Mouse (Mus musculus) heart, embryonic 11.5 days (tissue): ENCODE data around the gene Slc17a3. TPM values are rescaled to one million over a fixed set of nuclear protein-coding genes. Genes with fewer than 3 reads are reported as not detected.

Experiments
- ATAC-seq: fragments of 200-750 bp; cut with Nextera tagmentation; replicated peaks from 2 replicates; pipeline ENCODE4 v1.8.0; 2017; ENCODE audit warnings: moderate library complexity; ENCODE audit not compliant: insufficient number of reproducible peaks, low FRiP score, low TSS enrichment
- H3K27ac ChIP-seq: fragments of 300-500 bp; sonication (generic); 2 replicates; pipeline ENCODE4 v1.5.1; 2014; ENCODE audit warnings: mild to moderate bottlenecking, low read depth, low read length
- H3K27me3 ChIP-seq: fragments of 300-500 bp; sonication (generic); 2 replicates; pipeline ENCODE4 v1.6.1; 2014; ENCODE audit warnings: mild to moderate bottlenecking, low read length, mixed read lengths; ENCODE audit not compliant: control insufficient read depth, insufficient read depth
- H3K36me3 ChIP-seq: fragments of 300-500 bp; sonication (generic); 2 replicates; pipeline ENCODE4 v1.6.1; 2014; ENCODE audit warnings: mild to moderate bottlenecking, low read length, moderate library complexity, mixed read lengths; ENCODE audit not compliant: control insufficient read depth, insufficient read depth
- H3K4me1 ChIP-seq: fragments of 300-500 bp; sonication (generic); 2 replicates; pipeline ENCODE4 v1.6.1; 2014; ENCODE audit warnings: low read length; ENCODE audit not compliant: control insufficient read depth, insufficient read depth
- H3K4me2 ChIP-seq: fragments of 300-500 bp; sonication (generic); 2 replicates; pipeline ENCODE4 v1.6.1; 2014; ENCODE audit warnings: mild to moderate bottlenecking, moderate library complexity
- H3K4me3 ChIP-seq: fragments of 300-500 bp; sonication (generic); 2 replicates; pipeline ENCODE4 v1.5.1; 2014; ENCODE audit warnings: low read depth, low read length
- H3K9ac ChIP-seq: fragments of 300-500 bp; sonication (generic); 2 replicates; pipeline ENCODE4 v1.6.1; 2014; ENCODE audit warnings: mild to moderate bottlenecking, low read depth, low read length, moderate library complexity
- H3K9me3 ChIP-seq: fragments of 300-500 bp; sonication (generic); replicated peaks from 2 replicates; pipeline ENCODE4 v1.6.1; 2016; ENCODE audit warnings: low read length; ENCODE audit not compliant: control insufficient read depth
- WGBS: fragments of 180-500 bp; shearing (Covaris S2); extraction: QIAGEN DNeasy Blood & Tissue Kit; methylation state at CpG from one replicate; pipeline ENCODE4 v1.1.7; 2014; ENCODE audit not compliant: insufficient replicate concordance; 5-methylcytosine and 5-hydroxymethylcytosine counted together
- polyA plus RNA-seq: library from polyadenylated mRNA; unstranded; fragments of >200 nt; fragmentation: Nextera tagmentation; extraction: Ambion mirVana; gene quantifications from 2 replicates; pipeline ENCODE4 v1.2.1, GENCODE M21; 2014

Gene Slc17a3
- polyA plus RNA-seq, 1 experiment from 2014 or later, result not detected

DNA sequence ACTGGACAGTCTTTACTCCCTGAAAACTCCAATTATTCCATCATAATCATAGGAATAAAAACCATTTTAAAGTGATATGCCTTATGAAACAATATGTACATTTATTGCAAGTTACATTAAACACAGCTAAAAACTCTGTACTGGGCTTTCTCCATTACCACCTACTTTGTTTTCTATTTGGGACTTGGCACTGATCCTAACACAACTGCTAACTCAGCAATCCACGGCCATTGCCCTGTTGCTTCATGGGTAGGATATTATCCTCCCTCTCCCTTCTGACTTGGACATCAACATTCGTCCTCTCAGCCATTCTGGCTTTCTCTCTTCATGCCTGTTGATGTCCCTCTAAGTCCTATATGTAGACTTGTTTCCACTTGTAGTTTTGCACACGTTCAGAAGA, 12.6 kb upstream of the Slc17a3 start:
- 64% methylated on average over 3 of the region's 3 CpGs for WGBS
- Histone ChIP-seq H3K36me3 (no peaks in the 10 kb centered on the region), H3K27ac (no peak overlapping the region), H3K9ac (no peak overlapping the region), H3K27me3 (no peaks in the 10 kb centered on the region), H3K4me3 (no peak overlapping the region), H3K4me2 (no peak overlapping the region), H3K9me3 (no peaks in the 10 kb centered on the region), H3K4me1 (no peaks in the 10 kb centered on the region)
- ATAC-seq, result no peak

DNA sequence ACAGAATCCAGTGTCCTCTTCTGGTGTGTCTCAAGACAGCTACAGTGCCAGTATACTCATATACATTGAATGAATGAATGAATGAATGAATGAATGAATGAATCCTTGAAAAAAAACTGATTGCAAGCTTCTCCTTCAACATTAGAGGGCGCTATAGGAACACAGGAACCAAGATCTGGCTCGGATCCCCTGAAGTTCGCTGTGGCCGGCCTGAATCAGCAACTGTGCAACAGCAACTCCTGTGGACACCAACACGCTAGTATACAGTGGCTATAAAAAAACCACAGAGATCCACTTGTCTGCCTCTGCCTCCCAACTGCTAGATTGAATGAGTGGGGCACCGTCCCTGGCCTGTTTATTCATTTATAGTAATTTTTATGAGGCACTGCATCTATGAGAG, 6.2 kb upstream of the Slc17a3 start:
- 18% methylated on average over 6 of the region's 6 CpGs for WGBS
- no peaks in the 10 kb centered on the region for H3K9me3 ChIP-seq

DNA sequence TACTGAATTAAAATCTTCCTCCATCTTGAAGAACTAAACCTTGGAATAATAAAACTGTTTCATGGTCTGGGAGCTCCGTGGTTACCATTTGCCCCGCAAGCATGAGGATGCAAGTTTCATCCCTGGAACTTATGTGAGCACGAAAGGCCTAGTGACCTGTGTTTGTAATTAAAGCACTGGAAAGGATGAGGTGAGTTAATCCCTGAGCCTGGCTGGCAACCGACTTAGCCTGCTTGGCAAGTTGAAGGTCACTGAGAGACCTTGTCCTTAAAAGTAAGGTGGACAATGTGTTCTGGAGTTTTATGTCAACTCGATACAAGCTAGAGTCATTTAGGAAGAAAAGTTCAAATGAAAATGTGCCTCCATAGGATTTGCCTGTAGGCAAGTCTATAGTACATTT, 4.4 kb upstream of the Slc17a3 start:
- Histone ChIP-seq H3K9ac (no peak overlapping the region), H3K4me2 (no peak overlapping the region), H3K27me3 (no peaks in the 10 kb centered on the region), H3K4me1 (no peaks in the 10 kb centered on the region), H3K36me3 (no peaks in the 10 kb centered on the region), H3K4me3 (no peak overlapping the region), H3K9me3 (no peaks in the 10 kb centered on the region), H3K27ac (no peak overlapping the region)
- 84% methylated on average over 5 of the region's 5 CpGs for WGBS
- ATAC-seq, result no peak

More for the DNA sequence above, 6.2 kb upstream of the Slc17a3 start:
- no peaks in the 10 kb centered on the region for H3K36me3 ChIP-seq
- no peak overlapping the region for H3K4me2 ChIP-seq
- no peak for ATAC-seq
- no peaks in the 10 kb centered on the region for H3K4me1 ChIP-seq
- H3K4me3 ChIP-seq, result no peak overlapping the region
- H3K27me3 ChIP-seq, result no peaks in the 10 kb centered on the region
- no peak overlapping the region for H3K27ac ChIP-seq
- H3K9ac ChIP-seq, result no peak overlapping the region

DNA sequence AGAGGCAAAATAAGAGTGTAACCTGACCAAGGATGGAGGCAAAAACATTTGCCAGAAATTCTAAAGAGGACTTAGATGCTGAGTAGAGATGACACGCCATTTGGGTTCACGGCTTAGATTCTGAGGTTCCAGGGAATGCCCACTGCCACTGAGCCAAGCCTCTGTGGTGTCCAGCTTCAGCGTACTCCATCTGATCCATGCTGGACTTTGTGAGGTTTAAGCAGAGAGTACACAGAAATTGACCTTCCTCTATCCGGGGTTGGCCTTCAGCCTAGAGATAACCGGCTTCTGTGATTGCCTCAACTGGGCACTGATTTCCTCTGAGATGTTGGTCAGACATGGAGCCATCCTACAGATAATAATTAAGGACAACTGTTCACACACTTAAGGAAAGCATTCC, 2.6 kb upstream of the Slc17a3 start:
- H3K9ac ChIP-seq, result no peak overlapping the region
- H3K27ac ChIP-seq, result no peak overlapping the region
- WGBS, result 86% methylated on average over 5 of the region's 5 CpGs
- H3K36me3 ChIP-seq, result no peaks in the 10 kb centered on the region
- H3K4me1 ChIP-seq, result no peaks in the 10 kb centered on the region
- no peak for ATAC-seq
- no peaks in the 10 kb centered on the region for H3K27me3 ChIP-seq
- H3K4me3 ChIP-seq, result no peak overlapping the region
- H3K4me2 ChIP-seq, result no peak overlapping the region
- H3K9me3 ChIP-seq, result no peaks in the 10 kb centered on the region

DNA sequence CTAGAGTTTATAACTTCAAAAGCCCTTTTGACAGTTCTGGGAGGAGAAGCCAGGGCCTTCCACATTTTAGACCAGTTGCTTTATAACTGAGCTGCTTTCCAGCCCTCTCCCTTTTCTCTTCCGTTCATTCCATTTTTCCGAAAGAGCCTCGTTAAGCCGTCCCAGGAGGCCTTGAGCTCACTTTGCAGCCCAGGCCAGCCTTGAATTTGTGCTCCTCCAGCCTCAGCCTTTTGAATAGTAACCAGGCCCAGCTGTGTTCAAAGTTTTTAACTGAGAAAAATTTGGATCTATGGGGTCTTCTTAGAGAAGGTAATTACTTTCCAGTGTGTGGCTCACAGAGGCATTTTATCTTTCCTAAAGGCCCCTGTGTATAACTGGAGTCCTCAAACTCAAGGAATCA, 6.6 kb downstream of the Slc17a3 start:
- H3K4me1 ChIP-seq, result no peaks in the 10 kb centered on the region
- no peak overlapping the region for H3K27ac ChIP-seq
- H3K36me3 ChIP-seq, result no peaks in the 10 kb centered on the region
- ATAC-seq, result no peak
- H3K9me3 ChIP-seq, result no peaks in the 10 kb centered on the region
- H3K4me2 ChIP-seq, result no peak overlapping the region
- no peak overlapping the region for H3K4me3 ChIP-seq
- H3K27me3 ChIP-seq, result no peaks in the 10 kb centered on the region
- H3K9ac ChIP-seq, result no peak overlapping the region
- 81% methylated on average over 4 of the region's 4 CpGs for WGBS

DNA sequence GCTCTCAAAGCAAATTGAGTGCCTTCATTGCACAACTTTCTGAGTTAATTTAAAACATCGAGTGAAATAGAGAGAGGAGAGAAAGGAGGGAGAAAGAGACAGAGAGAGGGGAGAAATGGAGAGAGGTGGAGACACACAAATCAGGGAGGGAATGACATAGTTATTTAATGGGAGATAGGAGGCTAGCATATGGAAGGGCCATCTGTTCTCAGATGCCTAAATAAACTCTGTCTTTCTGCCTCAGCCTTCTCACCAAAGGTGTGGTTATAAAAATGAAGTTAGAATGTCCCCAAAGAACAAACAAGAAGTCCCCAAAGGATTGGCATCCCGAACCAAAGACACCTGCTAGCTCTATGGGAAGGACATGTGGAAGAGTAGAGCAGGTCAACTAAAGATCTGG, 10.1 kb downstream of the Slc17a3 start:
- Histone ChIP-seq H3K27ac (no peak overlapping the region), H3K4me1 (no peaks in the 10 kb centered on the region), H3K36me3 (no peaks in the 10 kb centered on the region), H3K9ac (no peak overlapping the region), H3K27me3 (no peaks in the 10 kb centered on the region), H3K4me2 (no peak overlapping the region), H3K9me3 (no peaks in the 10 kb centered on the region), H3K4me3 (no peak overlapping the region)
- 71% methylated on average over 2 of the region's 2 CpGs for WGBS
- ATAC-seq, result no peak

DNA sequence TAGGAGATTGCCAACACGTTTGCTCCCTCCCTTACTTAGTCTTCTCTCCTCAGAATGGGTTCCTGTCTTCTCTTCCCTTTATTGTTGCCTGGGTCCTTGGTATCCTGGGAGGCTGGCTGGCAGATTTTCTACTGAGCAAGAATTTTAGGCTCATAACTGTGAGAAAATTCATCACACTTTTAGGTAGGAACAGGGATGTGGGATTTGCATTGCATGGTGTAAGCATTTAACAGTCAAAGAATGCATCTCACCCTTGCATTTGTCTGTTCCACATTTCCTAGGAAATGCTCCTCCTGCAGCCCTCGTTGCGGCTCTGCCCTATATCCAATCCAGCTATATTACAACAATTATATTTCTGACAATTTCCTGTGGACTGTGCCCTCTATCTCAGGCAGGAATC, 17.2 kb downstream of the Slc17a3 start:
- Histone ChIP-seq H3K9ac (no peak overlapping the region), H3K9me3 (no peaks in the 10 kb centered on the region), H3K36me3 (no peaks in the 10 kb centered on the region), H3K4me1 (no peaks in the 10 kb centered on the region), H3K4me3 (no peak overlapping the region), H3K4me2 (no peak overlapping the region), H3K27me3 (0 out of 2 replicates have a peak, but pooled peaks cover 3% of the 10 kb centered on the region), H3K27ac (no peak overlapping the region)
- 62% methylated on average over 3 of the region's 3 CpGs for WGBS
- no peak for ATAC-seq

DNA sequence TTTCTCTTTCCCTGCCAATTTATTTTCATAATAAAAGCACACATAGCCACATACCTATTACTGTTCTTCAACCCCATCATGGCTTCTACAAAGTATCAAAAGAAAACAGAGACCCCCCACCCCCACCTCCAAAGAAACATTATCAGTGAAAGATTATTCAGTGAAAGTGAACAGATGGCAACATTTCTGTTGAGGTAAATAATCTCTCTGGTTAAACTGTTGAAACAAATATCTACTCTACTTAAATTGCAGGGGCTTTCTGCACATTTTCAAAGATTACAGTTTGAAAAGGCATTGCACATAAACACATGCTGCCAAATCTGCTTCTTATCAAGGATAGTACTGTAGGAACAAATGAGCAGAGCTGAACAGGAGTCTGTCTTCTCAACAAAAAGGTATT, 22.6 kb downstream of the Slc17a3 start:
- ATAC-seq, result no peak
- Histone ChIP-seq H3K27ac (no peak overlapping the region), H3K4me2 (no peak overlapping the region), H3K4me1 (no peaks in the 10 kb centered on the region), H3K27me3 (0 out of 2 replicates have a peak, but pooled peaks cover 3% of the 10 kb centered on the region), H3K9me3 (no peaks in the 10 kb centered on the region), H3K4me3 (no peak overlapping the region), H3K9ac (no peak overlapping the region), H3K36me3 (no peaks in the 10 kb centered on the region)

DNA sequence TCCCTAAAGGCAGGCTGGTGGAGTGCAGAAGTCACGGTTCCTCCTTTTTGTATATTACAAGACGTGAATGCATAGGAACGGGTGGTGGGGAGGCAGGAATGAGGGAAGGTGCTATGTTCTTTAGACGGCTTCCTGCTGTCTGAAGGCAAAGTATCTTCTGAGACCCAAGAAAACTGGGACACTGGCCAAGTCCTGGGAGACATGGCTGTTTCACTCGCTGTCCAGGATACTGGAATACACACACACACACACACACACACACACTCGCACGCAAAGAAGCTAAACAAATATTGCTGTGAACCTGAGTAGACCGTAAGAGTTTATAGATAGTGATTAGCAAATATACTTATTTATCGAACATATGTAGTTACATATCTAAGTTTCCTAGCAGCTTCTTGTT, 25.5 kb downstream of the Slc17a3 start:
- Histone ChIP-seq H3K9me3 (no peaks in the 10 kb centered on the region), H3K4me2 (no peak overlapping the region), H3K4me1 (no peaks in the 10 kb centered on the region), H3K27ac (no peak overlapping the region), H3K4me3 (no peak overlapping the region), H3K36me3 (no peaks in the 10 kb centered on the region), H3K27me3 (0 out of 2 replicates have a peak, but pooled peaks cover 3% of the 10 kb centered on the region), H3K9ac (no peak overlapping the region)
- no peak for ATAC-seq
- 73% methylated on average over 9 of the region's 9 CpGs for WGBS
